Mouse (Mus musculus) erythroblast, adult 5-6 weeks (primary cell): Measurements from ENCODE around the gene Tigd4. TPM values are rescaled to one million over a fixed set of nuclear protein-coding genes. Genes with fewer than 3 reads are reported as not detected.

ENCODE experiments used
- total RNA-seq, 2 experiments: library from RNA; stranded (forward) in 1 of 2; stranded (reverse) in 1 of 2; fragments of 150-400 nt in 1 of 2; fragments of 200-764, 138-1000 nt in 1 of 2; gene quantifications; 2 replicates each; pipeline versions ENCODE4 v1.2.3 to v1.2.4; 2015 to 2017; ENCODE audit warnings: low replicate concordance in 2 of 2

The Tigd4 gene
- total RNA-seq, 2 experiments from 2014 or later = not detected

Other genes starting within 250 kb of the Tigd4 start
- gene Fhdc1, start 113.1 kb upstream of the Tigd4 start, total RNA-seq (2015; ENCODE audit: low replicate concordance) = 1,003 and 1,359 TPM in 2 replicates
- gene Fhdc1, start 113.1 kb upstream of the Tigd4 start, total RNA-seq (2017; ENCODE audit: low replicate concordance) = 527 and 596 TPM in 2 replicates
- gene Arfip1, start 10.9 kb upstream of the Tigd4 start, total RNA-seq (2015; ENCODE audit: low replicate concordance) = 3.3 and 12.9 TPM in 2 replicates
- 5.4 and 7.4 TPM in 2 replicates for gene Arfip1, start 10.9 kb upstream of the Tigd4 start, total RNA-seq (2017; ENCODE audit: low replicate concordance)
- 16.9 and 17.3 TPM in 2 replicates for gene Tmem154, start 72.6 kb downstream of the Tigd4 start, total RNA-seq (2015; ENCODE audit: low replicate concordance)
- gene Tmem154, start 72.6 kb downstream of the Tigd4 start, total RNA-seq (2017; ENCODE audit: low replicate concordance) = 9.0 and 18.1 TPM in 2 replicates
- gene Fbxw7, start 221.7 kb downstream of the Tigd4 start, total RNA-seq (2015; ENCODE audit: low replicate concordance) = 0.77 and 4.8 TPM in 2 replicates
- gene Fbxw7, start 221.7 kb downstream of the Tigd4 start, total RNA-seq (2017; ENCODE audit: low replicate concordance) = 7.5 and 8.4 TPM in 2 replicates